Mouse (Mus musculus) kidney, adult 11 months (tissue): ENCODE measurements around the gene Cd276.

Experiments
- DNase-seq: peaks from one replicate; pipeline ENCODE4 v3.0.0; 2022

Cd276 gene

DNA sequence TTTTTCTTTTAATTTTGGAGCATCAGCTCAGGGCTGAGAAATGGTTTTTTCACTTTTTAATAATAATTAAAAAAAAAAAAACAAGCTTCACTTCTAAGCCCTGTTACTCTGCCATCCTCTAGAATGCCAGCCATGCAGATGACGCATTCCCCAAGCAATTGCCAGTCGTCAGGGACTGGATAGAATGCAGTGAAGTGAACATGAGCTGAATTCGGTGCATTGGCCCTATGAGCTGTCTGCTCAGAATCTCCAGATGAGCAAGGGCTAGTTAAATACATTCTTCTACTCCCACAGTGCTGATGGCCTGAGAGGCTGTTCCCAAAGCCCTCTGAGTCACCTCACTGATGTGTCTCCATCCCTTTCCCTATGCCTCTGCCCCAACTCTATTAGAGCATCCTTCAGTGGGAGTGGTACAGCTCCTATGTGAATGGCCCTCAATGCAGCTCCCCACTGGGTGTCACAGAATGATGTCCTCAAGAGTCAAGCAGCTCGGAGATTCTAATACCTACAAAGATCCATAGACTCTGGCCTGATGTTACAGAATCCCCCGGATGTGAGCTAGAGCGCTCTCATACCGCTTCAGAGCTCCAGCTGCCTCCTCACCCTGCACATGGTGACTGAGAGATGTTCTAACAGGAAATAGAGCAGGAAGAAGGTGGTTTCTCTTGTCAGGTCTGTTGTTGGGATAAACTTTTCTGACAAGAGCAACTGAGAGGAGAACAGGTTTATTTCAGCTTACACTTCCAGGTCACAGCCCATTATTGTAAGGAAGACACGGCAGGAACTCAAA, 47.8 kb downstream of the Cd276 start:
- DNase-seq = no peak

DNA sequence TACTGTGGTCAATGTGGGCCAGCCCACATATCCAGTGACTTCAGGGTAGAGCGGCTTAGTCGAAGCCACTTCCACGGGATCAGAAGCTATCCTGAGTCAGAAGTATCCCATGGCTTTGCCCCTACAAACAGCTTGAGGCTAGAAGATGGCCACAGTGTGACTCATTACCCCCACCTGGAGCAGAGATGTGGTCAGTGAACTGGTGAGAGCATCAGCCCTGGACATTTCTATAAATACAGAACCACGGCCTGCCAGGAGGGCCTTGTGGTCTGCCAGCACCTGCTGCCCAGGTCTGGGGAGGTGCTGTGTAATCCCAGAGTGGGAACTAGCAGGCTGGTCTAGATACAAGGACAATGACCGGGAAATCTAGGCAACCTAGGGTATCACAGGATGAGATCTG, 54.3 kb downstream of the Cd276 start:
- no peak for DNase-seq

DNA sequence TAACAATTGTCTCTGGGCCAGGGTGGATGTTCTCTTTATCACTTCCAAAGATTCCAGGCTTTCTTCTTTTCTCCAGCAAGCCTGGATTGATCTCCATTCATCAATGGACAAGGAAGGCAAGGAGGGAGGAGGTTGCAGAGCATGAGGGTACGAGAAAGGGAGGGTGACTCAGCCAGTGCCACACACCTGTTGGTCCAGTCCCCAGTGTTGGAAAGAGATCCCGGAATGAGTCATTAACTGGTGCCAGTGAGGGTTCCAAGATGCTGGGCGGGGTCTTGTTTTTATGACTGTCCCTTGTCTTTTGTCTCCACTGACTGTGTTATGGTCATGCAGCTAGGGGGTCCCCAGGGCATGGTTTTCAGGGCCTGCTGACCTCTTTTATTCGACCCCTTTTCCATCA, 57.3 kb downstream of the Cd276 start:
- no peak for DNase-seq

DNA sequence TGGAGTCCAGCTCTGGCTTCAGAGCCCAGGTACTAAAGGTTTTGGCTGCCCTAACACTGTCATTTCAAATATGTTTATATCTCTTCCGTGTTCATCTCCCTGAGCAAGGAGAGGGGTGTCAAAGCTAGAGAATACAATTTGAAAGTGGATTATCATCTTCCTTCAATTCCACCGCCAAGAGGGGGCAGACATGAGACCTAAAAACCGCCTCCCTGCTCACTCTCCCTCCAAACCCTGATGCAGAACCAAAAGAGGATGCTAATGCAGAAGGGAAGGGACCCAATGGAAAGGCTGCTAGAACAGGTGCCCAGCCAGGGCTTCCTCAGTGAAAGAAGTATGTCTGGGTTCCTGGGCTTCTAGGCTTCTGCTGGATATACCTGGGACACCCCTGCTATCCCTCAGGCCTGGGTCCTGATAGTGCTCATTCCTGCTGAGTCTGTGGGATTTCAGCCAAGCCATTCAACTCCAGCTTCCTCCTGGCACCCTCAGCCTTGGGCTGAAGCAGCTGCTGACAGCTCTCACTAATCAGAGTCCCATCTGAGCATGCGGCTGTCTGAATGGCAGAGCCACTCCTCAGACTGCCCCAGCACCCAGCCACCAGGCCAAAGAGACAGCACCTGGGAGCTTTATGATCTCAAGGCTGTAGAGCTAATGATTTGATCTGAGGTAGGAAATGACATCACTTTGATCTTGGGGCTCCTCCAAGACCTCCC, 58.6 kb downstream of the Cd276 start:
- no peak for DNase-seq

DNA sequence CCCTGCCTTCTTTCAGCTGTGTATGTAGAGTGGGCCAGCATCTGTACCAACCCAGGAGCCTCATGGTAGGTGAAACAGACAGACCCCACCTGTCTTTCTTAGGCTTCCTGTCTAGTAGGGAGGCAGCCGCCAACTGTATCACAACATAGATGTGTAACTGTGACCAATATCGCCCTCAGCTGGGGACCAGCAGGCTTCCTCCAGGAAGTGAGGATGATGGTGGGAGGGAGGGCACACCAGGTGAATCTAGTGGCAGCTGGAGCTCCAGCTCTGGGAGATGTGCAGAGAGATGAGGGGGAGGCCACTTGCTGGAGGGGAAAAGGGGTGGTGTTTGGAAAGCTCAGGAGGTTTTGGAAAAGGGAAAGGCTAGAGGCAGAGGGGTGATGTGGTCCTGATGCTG, 60.2 kb downstream of the Cd276 start:
- DNase-seq = no peak

DNA sequence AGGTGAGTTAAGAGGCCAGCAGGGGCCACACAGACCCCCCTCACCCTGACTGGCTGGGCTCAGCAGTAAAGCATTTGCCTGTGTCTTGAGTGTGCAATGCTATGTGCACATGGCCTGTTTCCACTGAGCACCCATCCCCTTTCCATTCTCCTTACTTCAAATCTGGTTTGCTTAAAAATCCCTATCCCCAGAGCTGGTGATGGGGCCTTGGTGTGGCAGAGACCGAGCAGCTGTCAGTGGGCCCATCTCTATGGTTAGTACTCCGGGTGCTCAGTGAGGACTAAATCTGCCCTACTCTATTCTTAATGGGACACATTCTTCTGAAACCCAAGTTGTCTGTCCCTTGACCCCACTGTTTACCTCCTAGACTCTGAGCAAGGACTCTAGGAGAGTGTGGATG, 64.8 kb downstream of the Cd276 start:
- DNase-seq = no peak

DNA sequence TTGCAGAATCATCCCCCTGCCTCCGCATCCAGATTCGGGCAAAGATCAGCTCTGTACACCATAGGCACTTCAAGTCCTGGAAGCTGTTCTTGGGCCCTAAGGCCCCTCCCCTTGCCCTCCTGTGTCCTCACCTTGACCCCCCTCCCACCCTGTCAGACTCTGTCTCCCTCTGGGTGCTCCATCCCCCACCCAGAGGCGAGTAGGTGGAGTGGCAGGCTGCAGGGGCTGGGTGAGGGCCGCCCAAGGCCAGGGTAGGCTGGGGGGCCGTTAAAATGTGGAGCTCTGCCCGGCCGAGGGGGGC, 65.4 kb downstream of the Cd276 start:
- no peak for DNase-seq

DNA sequence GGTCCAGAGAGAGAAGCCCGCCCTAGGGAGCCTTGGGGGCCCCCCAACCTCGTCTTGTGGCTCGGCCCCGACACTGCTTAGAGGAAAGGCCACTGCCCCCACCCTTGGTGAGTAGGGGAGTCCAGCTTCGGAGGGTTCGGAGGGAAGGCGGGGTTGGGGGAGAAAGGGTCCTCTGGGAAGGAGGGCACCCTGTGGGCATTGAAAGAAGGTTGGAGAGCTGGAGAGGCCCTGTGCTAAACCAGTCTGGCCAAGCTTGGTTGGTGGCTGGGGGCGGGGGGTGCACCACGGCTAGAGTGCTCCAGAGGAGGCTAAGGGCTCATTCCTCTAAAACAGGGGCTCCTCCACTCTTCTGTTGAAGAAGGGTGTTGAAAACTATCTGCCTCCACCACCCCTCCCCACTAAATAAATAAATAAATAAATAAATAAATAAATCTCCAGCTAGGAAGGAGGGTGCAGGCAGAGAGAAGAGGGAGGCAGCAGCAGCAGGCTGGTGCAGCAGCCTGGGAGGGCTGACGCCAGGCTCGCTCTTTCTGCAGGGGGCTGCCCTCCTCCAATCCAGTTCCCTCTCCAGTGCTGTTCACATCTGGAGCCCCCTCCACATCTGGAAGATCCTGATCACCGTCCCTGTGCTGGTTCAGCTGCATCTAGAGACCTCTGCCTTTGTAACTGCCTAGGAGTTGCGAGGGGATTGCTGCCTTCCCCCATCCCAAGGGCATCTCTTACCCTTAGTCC, 65.9 kb downstream of the Cd276 start:
- no peak for DNase-seq

DNA sequence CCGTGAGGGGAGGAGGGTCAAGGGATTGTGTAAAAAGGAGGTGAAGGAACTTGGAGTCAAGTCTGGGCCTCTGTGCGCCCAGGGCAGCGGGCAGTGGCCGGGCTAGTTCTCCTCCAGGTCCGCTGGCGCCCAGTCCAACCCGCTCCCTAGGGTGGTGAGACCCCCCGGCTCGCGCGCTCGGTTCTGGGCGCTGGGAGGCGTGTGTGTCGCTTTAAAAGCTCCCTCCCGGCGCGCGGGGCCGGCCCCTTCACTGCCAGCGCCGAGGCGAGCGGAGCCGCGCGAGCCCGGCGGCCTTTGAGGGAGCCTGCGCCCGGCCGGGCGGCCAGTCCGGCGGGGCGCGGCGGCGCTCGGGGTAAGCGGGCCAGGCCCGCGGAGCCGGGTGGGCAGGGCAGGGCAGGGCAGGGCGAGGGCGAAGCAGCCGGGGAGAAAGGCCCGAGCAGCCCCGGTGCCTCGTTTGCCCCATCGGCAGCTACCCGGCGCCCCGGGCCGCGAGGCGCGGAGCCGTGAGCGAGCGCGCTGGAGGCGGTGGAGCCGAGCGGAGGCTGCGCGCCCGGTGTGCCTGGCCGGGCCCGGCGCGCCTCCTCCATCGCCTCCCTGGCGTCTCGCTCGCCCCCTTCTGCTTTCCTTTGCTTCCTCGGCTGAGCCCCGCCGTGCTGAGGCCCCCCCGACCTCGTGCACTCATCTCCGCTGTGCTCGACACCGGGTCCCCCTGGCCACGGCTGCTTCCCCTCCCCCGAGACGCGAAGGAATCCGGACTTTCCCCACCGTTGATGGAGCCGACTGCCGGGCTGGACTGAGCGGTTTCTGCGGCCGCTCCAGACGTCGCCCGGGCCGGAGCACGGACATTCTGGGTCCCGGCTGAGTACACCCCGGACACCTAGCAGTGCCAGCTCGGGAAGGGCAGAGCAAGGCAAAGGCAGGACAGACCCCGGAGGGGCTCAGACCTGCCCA, 67.1 kb downstream of the Cd276 start, which contains the start of gene Insyn1:
TSS of gene Insyn1 (plus strand) at position 753 of the 951 bp plus-strand sequence.
- peak; percentile 12 for DNase-seq

DNA sequence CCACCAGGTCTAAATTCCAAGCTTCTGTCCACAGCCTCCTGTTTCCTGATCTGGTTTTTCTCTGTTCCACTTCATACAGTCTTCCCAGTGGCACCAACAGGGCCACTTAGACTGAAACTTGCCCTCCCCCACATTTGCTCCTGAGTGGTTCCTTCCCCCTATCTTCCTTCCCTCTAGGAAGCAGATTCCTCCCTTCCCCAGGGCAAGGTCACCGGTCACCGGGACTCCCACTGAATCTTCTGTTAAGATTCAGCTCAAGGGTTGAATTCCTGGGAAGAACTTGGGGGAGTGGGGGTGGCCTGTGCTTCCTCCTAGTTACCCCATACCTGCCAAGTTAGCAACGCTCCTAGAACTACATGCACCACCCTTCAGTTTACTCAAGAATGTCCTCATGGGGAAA, 68.2 kb downstream of the Cd276 start:
- no peak for DNase-seq
